In the genomic region with DNA sequence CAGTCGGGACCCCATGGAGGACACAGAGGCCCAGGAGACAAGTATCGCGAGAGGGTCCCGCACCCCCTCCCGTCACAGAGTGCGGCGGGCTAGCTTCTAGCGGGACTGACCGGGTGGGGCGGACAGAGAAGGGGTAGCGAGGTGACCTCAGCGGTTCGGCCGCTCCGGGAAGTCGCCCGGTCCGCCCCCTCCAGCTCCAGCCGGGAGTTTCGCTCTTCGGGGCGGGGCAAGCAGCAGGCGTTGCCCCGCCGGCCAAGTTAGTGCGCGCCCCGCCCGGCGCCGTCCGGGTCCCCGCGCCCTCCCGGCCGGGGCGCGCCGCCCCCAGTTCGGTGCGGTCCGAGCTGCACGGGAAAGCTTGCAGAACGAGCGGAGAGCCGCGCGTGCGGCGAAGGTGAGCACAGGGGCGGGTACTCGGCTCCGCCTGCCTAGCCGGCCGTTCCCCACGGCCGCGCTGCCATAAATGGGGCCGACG, we compare ENCODE assay signal across 8 mouse cellular contexts. TPM values are rescaled to one million over a fixed set of nuclear protein-coding genes. Genes with fewer than 3 reads are reported as not detected.
DNase-seq lines count a peak whose midpoint lies in the region; ATAC-seq and TF ChIP-seq lines count a peak whose summit lies in the region.

A gene (plus strand): TSS at position 274 of the 472 bp plus-strand sequence.

- peaks cover 57% of the 10 kb centered on the region for H3K27me3 ChIP-seq in embryonic facial prominence, embryonic 12.5 days
- H3K27me3 ChIP-seq in heart, embryonic 14.5 days (ENCODE audit: control insufficient read depth, insufficient read depth, low read length): peaks cover 14% of the 10 kb centered on the region
- H3K27me3 ChIP-seq in kidney, postnatal 0 days (ENCODE audit: insufficient read depth, low read length): 0 out of 2 replicates have a peak, but pooled peaks cover 9% of the 10 kb centered on the region
- no peaks in the 10 kb centered on the region for H3K27me3 ChIP-seq in splenic B cell, adult 2 months (ENCODE audit: control insufficient read depth, insufficient read depth, low read length, poor library complexity, severe bottlenecking)

- H3K9ac ChIP-seq in embryonic facial prominence, embryonic 12.5 days: peak within 1 kb of the TSS; percentile 58
- peak within 1 kb of the TSS; percentile 82 for H3K9ac ChIP-seq in heart, embryonic 14.5 days (ENCODE audit: low read length)
- peak within 1 kb of the TSS; percentile 77 for H3K9ac ChIP-seq in kidney, postnatal 0 days (ENCODE audit: low read depth, low read length)

- peak within 1 kb of the TSS; percentile 62 for H3K4me3 ChIP-seq in embryonic facial prominence, embryonic 12.5 days
- H3K4me3 ChIP-seq in heart, embryonic 14.5 days (ENCODE audit: control insufficient read depth in 1 of 2, insufficient read depth in 1 of 2, low read depth in 1 of 2, low read length in 2 of 2): peak within 1 kb of the TSS; percentile 78 to 80
- H3K4me3 ChIP-seq in kidney, postnatal 0 days (replicated peaks; ENCODE audit: low read depth, low read length): peak within 1 kb of the TSS; percentile 72

- peak; percentile 28 for DNase-seq in cerebellum, adult 11-12 months
- no peak for DNase-seq in cerebellum, adult 11 months
- DNase-seq in kidney, postnatal 0 days (ENCODE audit: low spot score): peak; percentile 84
- DNase-seq in lung, postnatal 36 days: peak; percentile 83
- peak; percentile 44 for DNase-seq in splenic B cell, adult 2 months (ENCODE audit: low read depth, low spot score)
- DNase-seq in right cerebral cortex, postnatal 4 days: no peak

- H3K4me1 ChIP-seq in embryonic facial prominence, embryonic 12.5 days: peaks cover 18% of the 10 kb centered on the region
- peaks cover 20 to 31% of the 10 kb centered on the region in 2 experiments; a peak in 3 of 4 replicates for H3K4me1 ChIP-seq in heart, embryonic 14.5 days (ENCODE audit: control insufficient read depth in 2 of 2, insufficient read depth in 2 of 2, low read length in 2 of 2)
- H3K4me1 ChIP-seq in kidney, postnatal 0 days (replicated peaks; ENCODE audit: insufficient read depth, low read length): peaks cover 18% of the 10 kb centered on the region; the same call in 1 of the 2 replicates

- no peak within 1 kb of the TSS for H3K27ac ChIP-seq in embryonic facial prominence, embryonic 12.5 days
- H3K27ac ChIP-seq in heart, embryonic 14.5 days (replicated peaks in 1 of 2; ENCODE audit: control insufficient read depth in 1 of 2, insufficient read depth in 1 of 2, low read depth in 2 of 2, low read length in 2 of 2): peak within 1 kb of the TSS; percentile 54 to 73; a peak in 3 of 4 replicates
- H3K27ac ChIP-seq in kidney, postnatal 0 days: peak within 1 kb of the TSS; percentile 84

- no peaks in the 10 kb centered on the region for H3K9me3 ChIP-seq in embryonic facial prominence, embryonic 12.5 days
- H3K9me3 ChIP-seq in heart, embryonic 14.5 days (ENCODE audit: control insufficient read depth, low read length): no peaks in the 10 kb centered on the region
- no peaks in the 10 kb centered on the region for H3K9me3 ChIP-seq in kidney, postnatal 0 days (replicated peaks; ENCODE audit: low read length)

- H3K36me3 ChIP-seq in embryonic facial prominence, embryonic 12.5 days: no peaks in the 10 kb centered on the region
- peaks cover 16% of the 10 kb centered on the region for H3K36me3 ChIP-seq in heart, embryonic 14.5 days (ENCODE audit: control insufficient read depth, insufficient read depth, low read length)
- 0 out of 2 replicates have a peak, but pooled peaks cover 6% of the 10 kb centered on the region for H3K36me3 ChIP-seq in kidney, postnatal 0 days (ENCODE audit: insufficient read depth, low read length)
- no peaks in the 10 kb centered on the region for H3K36me3 ChIP-seq in splenic B cell, adult 2 months (ENCODE audit: control insufficient read depth, insufficient read depth, low read length, poor library complexity, severe bottlenecking)

- peak within 1 kb of the TSS; percentile 93 for H3K4me2 ChIP-seq in embryonic facial prominence, embryonic 12.5 days (replicated peaks)
- peak within 1 kb of the TSS; percentile 97 for H3K4me2 ChIP-seq in heart, embryonic 14.5 days (ENCODE audit: low read length)
- H3K4me2 ChIP-seq in kidney, postnatal 0 days (ENCODE audit: low read length): peak within 1 kb of the TSS; percentile 99

- no peak for ATAC-seq in embryonic facial prominence, embryonic 12.5 days (ENCODE audit: insufficient number of reproducible peaks, insufficient read depth, low FRiP score, low TSS enrichment)
- ATAC-seq in heart, embryonic 14.5 days (ENCODE audit: insufficient number of reproducible peaks, insufficient read depth, low FRiP score, low read depth): peak; percentile 26
- ATAC-seq in kidney, postnatal 0 days (replicated peaks; ENCODE audit: low FRiP score, low read depth): peak; percentile 64

- TF ChIP-seq CTCF in kidney, postnatal 0 days (IDR thresholded peaks at IDR 0.05; ENCODE audit: low read depth): 0 out of 2 replicates have a peak, but pooled peaks have one; percentile 47

- WGBS in embryonic facial prominence, embryonic 12.5 days: under 1% methylated on average over 49 of the region's 60 CpGs
- WGBS in heart, embryonic 14.5 days: under 1% methylated on average over 52 of the region's 60 CpGs
- under 1% methylated on average over 50 of the region's 60 CpGs for WGBS in kidney, postnatal 0 days

RNA-seq across cellular contexts. Expression of the gene that starts here (rescaled TPM):
- 2.1 and 2.5 TPM in 2 replicates for polyA plus RNA-seq in embryonic facial prominence, embryonic 12.5 days (2016; fragmentation: Nextera tagmentation; extraction: Ambion mirVana)
- 5.3 and 6.7 TPM in 2 replicates for polyA plus RNA-seq in heart, embryonic 14.5 days (2014; fragmentation: Nextera tagmentation; extraction: Ambion mirVana)
- 5.9 and 6.7 TPM in 2 replicates for polyA plus RNA-seq in kidney, postnatal 0 days (2015; fragmentation: Nextera tagmentation; extraction: Ambion mirVana)

Comparison
In these comparisons a context has a peak if more than half of its experiments do, and no peak if none do; other contexts are left out.
1. DNase-seq: peak in cerebellum, adult 11-12 months (single experiment), kidney, postnatal 0 days (single experiment), lung, postnatal 36 days (single experiment) and splenic B cell, adult 2 months (single experiment); none in cerebellum, adult 11 months (single experiment) and right cerebral cortex, postnatal 4 days (single experiment).
2. Peak in every context shown above with its lines, with median percentiles within 50 percentile points of each other: H3K4me2 ChIP-seq, H3K4me3 ChIP-seq and H3K9ac ChIP-seq.